Mouse (Mus musculus) myocyte (in vitro differentiated cells): ENCODE measurements around the gene Itga3. TPM values are rescaled to one million over a fixed set of nuclear protein-coding genes. Genes with fewer than 3 reads are reported as not detected.
A peak's percentile ranks its signal among the peaks of the same experiment; 100 is the strongest.
"Not testable (repeated sequence)": the region's sequence is repeated elsewhere in the genome, so short reads cannot be mapped to it uniquely, and the experiment has no call there.

Experiments used
- H3K27me3 ChIP-seq: one replicate; pipeline ENCODE4 v1.6.1; 2011; ENCODE audit not compliant: control insufficient read depth, insufficient read depth, insufficient read length
- H3K36me3 ChIP-seq: one replicate; pipeline ENCODE4 v1.6.1; 2011; ENCODE audit not compliant: control insufficient read depth, insufficient read depth
- H3K4me2 ChIP-seq: one replicate; pipeline ENCODE4 v1.6.1; 2011; ENCODE audit warnings: low read depth, control low read depth
- H3K4me3 ChIP-seq: one replicate; pipeline ENCODE4 v1.5.1; 2011; ENCODE audit warnings: mild to moderate bottlenecking, control low read depth, moderate library complexity
- H3K79me2 ChIP-seq: one replicate; pipeline ENCODE4 v1.6.1; 2011; ENCODE audit not compliant: control insufficient read depth, insufficient read depth
- H3ac ChIP-seq: one replicate; pipeline ENCODE4 v1.6.1; 2011; ENCODE audit not compliant: control insufficient read depth, insufficient read length
- CEBPB ChIP-seq: IDR thresholded peaks from 2 replicates; pipeline ENCODE4 v1.6.1; 2011; ENCODE audit warnings: mild to moderate bottlenecking, moderate library complexity; ENCODE audit not compliant: poor library complexity, insufficient read depth, severe bottlenecking
- E2F4 ChIP-seq: IDR thresholded peaks from one replicate; pipeline ENCODE4 v1.6.1; 2011; ENCODE audit warnings: mild to moderate bottlenecking, control low read depth, moderate library complexity; ENCODE audit not compliant: insufficient read depth
- MAX ChIP-seq: IDR thresholded peaks from one replicate; pipeline ENCODE4 v1.6.1; 2011; ENCODE audit warnings: low read depth, mild to moderate bottlenecking, control low read depth
- MYOD1 ChIP-seq, 3 experiments: IDR thresholded peaks; one replicate each; pipeline ENCODE4 v1.6.1; 2011; ENCODE audit warnings: control low read depth in 2 of 3, low read depth in 2 of 3, mild to moderate bottlenecking in 2 of 3, moderate library complexity in 1 of 3; ENCODE audit not compliant: insufficient read length in 2 of 3, control insufficient read depth in 1 of 3
- MYOG ChIP-seq, 3 experiments: IDR thresholded peaks; one replicate each; pipeline ENCODE4 v1.6.1; 2011; ENCODE audit warnings: control low read depth in 2 of 3, low read depth in 2 of 3, mild to moderate bottlenecking in 2 of 3; ENCODE audit not compliant: insufficient read length in 2 of 3, control insufficient read depth in 1 of 3, insufficient read depth in 1 of 3
- POLR2A ChIP-seq: IDR thresholded peaks from one replicate; pipeline ENCODE4 v1.6.1; 2011; ENCODE audit warnings: low read depth, mild to moderate bottlenecking, control low read depth, moderate library complexity; ENCODE audit not compliant: insufficient read length
- POLR2AphosphoS2 ChIP-seq: IDR thresholded peaks from one replicate; pipeline ENCODE4 v1.6.1; 2011; ENCODE audit warnings: low read depth, control low read depth; ENCODE audit not compliant: insufficient read length
- REST ChIP-seq: IDR thresholded peaks from one replicate; pipeline ENCODE4 v1.6.1; 2011; ENCODE audit warnings: mild to moderate bottlenecking, control low read depth, moderate library complexity; ENCODE audit not compliant: insufficient read depth, insufficient read length
- SRF ChIP-seq: IDR thresholded peaks from one replicate; pipeline ENCODE4 v1.6.1; 2011; ENCODE audit warnings: low read depth; ENCODE audit not compliant: control insufficient read depth, insufficient read length
- TCF12 ChIP-seq: IDR thresholded peaks from one replicate; pipeline ENCODE4 v1.6.1; 2011; ENCODE audit warnings: mild to moderate bottlenecking, control low read depth; ENCODE audit not compliant: poor library complexity, insufficient read depth, severe bottlenecking
- TCF3 ChIP-seq: IDR thresholded peaks from one replicate; pipeline ENCODE4 v1.6.1; 2011; ENCODE audit warnings: low read depth, control low read depth; ENCODE audit not compliant: insufficient read length
- USF1 ChIP-seq: IDR thresholded peaks from one replicate; pipeline ENCODE4 v1.6.1; 2011; ENCODE audit warnings: low read depth, mild to moderate bottlenecking, control low read depth, moderate library complexity
- polyA plus RNA-seq: library from polyadenylated mRNA; unstranded; fragments of >200 nt; fragmentation: generic; extraction: Trizol; gene quantifications from one replicate; pipeline ENCODE4 v1.2.1, GENCODE M21; 2012; ENCODE audit warnings: missing spikeins

The Itga3 gene
- polyA plus RNA-seq, 1 experiment = 19.9 TPM

DNA sequence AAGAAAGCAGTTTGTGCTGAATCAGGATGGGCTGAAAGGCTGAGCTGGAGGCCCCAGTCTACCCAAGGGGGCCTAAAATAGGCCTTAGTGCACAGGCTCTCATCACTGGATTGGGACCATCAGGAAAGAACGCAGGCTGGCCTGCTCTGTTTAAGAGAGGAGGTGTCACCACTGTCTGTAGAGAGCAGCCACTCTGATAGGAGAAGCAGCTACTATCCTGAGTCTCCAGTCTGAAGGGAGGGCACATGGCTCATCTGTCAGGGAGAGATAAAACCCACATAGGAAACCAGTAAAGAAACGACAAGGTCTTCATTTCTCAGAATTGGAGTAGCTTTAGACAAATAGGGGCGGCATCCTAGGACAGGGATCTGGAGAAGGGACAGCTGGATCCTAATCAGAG is 64.5 kb downstream of the Itga3 start:
- no peaks in the 10 kb centered on the region for H3K36me3 ChIP-seq
- no peak for TF ChIP-seq TCF12
- no peaks in the 10 kb centered on the region for H3K27me3 ChIP-seq
- H3ac ChIP-seq = no peak overlapping the region
- no peaks in the 10 kb centered on the region for H3K79me2 ChIP-seq
- peak overlapping the region; percentile 97 for H3K4me2 ChIP-seq
- H3K4me3 ChIP-seq = no peak overlapping the region

DNA sequence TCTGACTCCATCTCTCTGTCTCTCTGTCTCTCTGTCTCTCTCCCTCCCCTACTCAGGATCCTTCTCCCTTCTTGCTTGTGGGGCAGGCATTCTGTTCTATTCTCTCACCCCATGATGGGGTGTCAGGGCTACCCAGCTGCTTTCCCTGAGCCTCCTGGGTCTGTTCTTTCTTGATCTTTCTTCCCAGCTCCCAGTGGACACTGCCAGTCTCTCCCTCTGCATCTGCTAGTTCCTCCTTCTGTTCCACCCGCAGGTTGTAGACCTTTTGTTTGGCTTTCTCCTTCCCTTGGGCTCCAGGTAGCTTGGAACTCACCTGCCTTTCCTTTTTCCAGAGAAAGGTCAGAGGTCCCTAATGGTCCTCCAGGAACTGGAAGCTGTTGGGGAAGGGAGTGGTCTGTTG is 65.2 kb downstream of the Itga3 start:
- TF ChIP-seq POLR2AphosphoS2 = no peak
- TF ChIP-seq CEBPB = no peak
- no peak for TF ChIP-seq TCF12
- no peak for TF ChIP-seq POLR2A
- no peak for TF ChIP-seq MAX
- no peak for TF ChIP-seq USF1
- TF ChIP-seq MYOG (IDR thresholded peaks at IDR 0.05; ENCODE audit: control insufficient read depth in 1 of 3, insufficient read depth in 1 of 3, insufficient read length in 2 of 3, low read depth in 2 of 3) = no peak
- no peak for TF ChIP-seq SRF
- no peak for TF ChIP-seq TCF3
- no peak for TF ChIP-seq MYOD1 (IDR thresholded peaks at IDR 0.05; ENCODE audit: control insufficient read depth in 1 of 3, insufficient read length in 2 of 3, low read depth in 2 of 3)
- TF ChIP-seq REST = no peak
- TF ChIP-seq E2F4 = no peak
- peak overlapping the region; percentile 58 for H3K4me3 ChIP-seq

DNA sequence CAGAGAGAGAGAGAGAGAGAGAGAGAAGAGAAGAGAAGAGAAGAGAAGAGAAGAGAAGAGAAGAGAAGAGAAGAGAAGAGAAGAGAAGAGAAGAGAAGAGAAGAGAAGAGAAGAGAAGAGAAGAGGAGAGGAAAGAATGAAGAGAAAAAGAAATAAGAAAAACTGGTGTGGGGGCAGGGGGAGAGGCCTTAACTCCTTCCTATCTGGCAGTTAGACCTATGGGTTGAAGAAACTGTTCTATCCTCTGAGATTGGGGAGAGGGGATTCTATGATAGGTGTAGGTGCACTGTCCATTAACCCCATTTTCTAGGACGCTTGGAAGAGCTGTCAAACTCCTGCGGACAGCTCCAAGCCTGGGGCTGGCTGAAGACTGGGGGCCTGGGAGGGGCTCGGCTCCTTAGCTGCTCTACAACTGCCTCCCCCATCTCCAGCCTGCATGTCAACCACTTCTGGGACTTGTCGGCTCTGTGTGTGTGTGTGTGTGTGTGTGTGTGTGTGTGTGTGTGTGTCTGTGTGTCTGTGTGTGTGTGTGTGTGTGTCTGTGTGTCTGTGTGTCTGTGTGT is 65.7 kb downstream of the Itga3 start:
- Histone ChIP-seq H3K4me2 (peak overlapping the region; percentile 97), H3ac (peak overlapping the region; percentile 40), H3K4me3 (peak overlapping the region; percentile 58)
- not testable (repeated sequence) for H3K27me3 ChIP-seq, H3K79me2 ChIP-seq, H3K36me3 ChIP-seq

More for the DNA sequence above, 65.2 kb downstream of the Itga3 start:
- Histone ChIP-seq H3K36me3 (no peaks in the 10 kb centered on the region), H3K4me2 (peak overlapping the region; percentile 97), H3K27me3 (no peaks in the 10 kb centered on the region), H3ac (no peak overlapping the region), H3K79me2 (no peaks in the 10 kb centered on the region)

DNA sequence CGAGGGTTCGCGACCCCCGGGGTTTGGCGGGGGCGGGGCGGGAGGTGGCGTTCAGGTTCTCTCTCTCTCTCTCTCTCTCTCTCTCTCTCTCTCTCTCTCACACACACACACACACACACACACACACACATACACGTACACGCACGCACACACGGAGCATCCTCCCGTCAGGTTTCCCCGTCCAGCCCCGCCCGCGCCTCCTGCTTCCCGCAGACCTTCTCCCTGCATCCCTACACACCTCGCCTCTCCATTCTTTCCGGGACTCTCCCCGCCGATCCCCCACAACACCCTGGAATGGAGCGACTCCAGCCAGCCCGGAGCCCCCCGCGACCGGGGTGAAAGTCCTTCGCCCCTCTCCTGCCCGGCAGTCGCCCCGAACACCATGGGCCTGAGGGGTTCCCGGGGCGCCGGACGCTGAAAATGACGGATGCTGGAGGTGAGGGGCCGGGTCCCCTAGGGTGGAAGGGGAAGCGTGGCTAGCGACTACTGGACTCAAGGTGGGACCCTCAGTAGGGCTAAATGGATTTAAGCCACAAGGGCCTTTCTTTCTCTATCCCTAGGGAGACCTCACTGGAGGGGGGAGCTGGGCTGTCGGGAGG is 66.4 kb downstream of the Itga3 start:
- Histone ChIP-seq H3K36me3 (no peaks in the 10 kb centered on the region), H3K4me2 (peak overlapping the region; percentile 97), H3K79me2 (no peaks in the 10 kb centered on the region), H3K4me3 (peak overlapping the region; percentile 58), H3K27me3 (no peaks in the 10 kb centered on the region), H3ac (peak overlapping the region; percentile 40)
- TF ChIP-seq POLR2A = peak; percentile 2
- no peak for TF ChIP-seq REST
- TF ChIP-seq MYOD1 (IDR thresholded peaks at IDR 0.05; ENCODE audit: control insufficient read depth in 1 of 3, insufficient read length in 2 of 3, low read depth in 2 of 3) = peak in 1 of 3 experiments; percentile 2
- TF ChIP-seq E2F4 = no peak
- TF ChIP-seq TCF12 = no peak

DNA sequence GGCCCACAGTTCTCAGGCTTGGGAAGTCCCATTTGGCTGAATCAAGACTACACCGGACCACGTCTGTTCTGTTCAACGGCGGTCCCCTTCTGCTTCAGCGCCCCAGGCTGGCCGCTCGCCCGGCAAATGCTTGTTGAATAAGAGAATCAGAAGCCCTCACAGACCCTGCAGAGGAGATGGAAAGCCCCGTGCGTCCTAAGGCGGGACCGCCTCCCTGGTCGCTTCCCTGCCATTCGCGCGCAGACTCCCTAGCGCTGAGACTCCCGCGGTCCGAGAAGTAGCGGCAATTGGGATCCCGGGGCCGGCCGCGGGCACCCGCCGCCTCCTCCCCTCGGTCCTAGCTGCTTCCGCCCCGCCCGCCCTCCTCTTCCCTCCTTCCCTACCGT is 67.0 kb downstream of the Itga3 start, which contains the start of gene Samd14:
Samd14 (plus strand) TSS at position 251 of the 386 bp plus-strand sequence.
- Histone ChIP-seq H3K4me2 (peak within 1 kb of the TSS; percentile 97), H3ac (peak within 1 kb of the TSS; percentile 40), H3K27me3 (no peaks in the 10 kb centered on the region), H3K79me2 (no peaks in the 10 kb centered on the region), H3K4me3 (peak within 1 kb of the TSS; percentile 58), H3K36me3 (no peaks in the 10 kb centered on the region)
- peak; percentile 67 for TF ChIP-seq POLR2AphosphoS2
- TF ChIP-seq REST = no peak
- TF ChIP-seq POLR2A = peak; percentile 54
